Mouse (Mus musculus): ENCODE results near the gene Rap2c. TPM values are rescaled to one million over a fixed set of nuclear protein-coding genes. Genes with fewer than 3 reads are reported as not detected.

Gene Rap2c
- polyA plus RNA-seq, 1 experiment from 2014 or later, result 47.7 TPM

DNA sequence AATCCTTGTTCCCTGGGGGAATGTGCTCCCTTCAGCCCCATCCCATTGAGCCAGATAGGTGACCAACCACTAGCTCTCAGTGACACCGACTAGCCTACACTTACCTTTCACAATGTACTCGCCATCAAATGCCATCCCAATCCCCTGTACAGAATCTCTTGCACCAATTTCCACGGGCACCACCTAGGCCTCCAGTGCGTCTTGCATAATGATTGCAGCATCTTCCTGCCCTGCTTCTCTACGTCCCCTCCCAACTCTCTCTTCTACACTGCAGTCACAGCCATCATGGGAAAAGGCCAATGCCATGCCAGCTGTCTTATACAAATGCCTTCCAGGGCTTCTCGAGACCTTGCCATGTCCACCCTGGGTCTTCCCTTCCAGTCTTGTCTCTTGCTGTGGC lies 27.9 kb downstream of the Rap2c start:
- no peaks in the 10 kb centered on the region for H3K36me3 ChIP-seq (ENCODE audit: control insufficient read depth, insufficient read depth, low read length)
- 87% methylated on average over 6 of the region's 6 CpGs for WGBS

DNA sequence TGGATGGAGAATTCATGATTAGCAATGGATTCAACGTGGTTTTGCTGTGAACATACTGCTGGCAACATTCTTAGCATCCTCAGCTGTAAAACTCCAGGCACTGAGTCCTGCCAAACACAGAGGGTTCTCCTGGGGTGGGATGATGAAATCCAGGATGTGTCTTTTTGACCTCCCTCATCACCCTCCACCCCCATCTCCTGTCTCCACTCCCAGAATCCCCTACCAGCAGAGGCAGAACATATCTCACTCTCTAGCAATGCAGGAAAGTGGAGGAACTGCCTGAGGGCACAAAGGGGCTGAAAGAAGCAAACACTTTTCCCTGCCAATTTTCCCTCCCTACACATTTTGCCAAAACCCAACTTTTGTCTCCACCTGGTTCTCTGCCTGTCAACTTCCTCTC lies 29.2 kb downstream of the Rap2c start:
- 59% methylated on average over 1 of the region's 1 CpGs for WGBS
- Histone ChIP-seq H3K4me2 (ENCODE audit: low read depth, severe bottlenecking) (no peak overlapping the region), H3K9ac (ENCODE audit: low read length) (no peak overlapping the region), H3K27me3 (ENCODE audit: control insufficient read depth, insufficient read depth, low read length) (no peaks in the 10 kb centered on the region), H3K4me1 (ENCODE audit: control insufficient read depth, insufficient read depth, low read length) (no peaks in the 10 kb centered on the region), H3K27ac (replicated peaks; ENCODE audit: low read depth, low read length) (no peak overlapping the region), H3K36me3 (ENCODE audit: control insufficient read depth, insufficient read depth, low read length) (no peaks in the 10 kb centered on the region), H3K4me3 (ENCODE audit: low read depth, low read length) (no peak overlapping the region), H3K9me3 (ENCODE audit: control insufficient read depth, low read length) (no peaks in the 10 kb centered on the region)
- DNase-seq (ENCODE audit: low spot score), result no peak
- ATAC-seq (ENCODE audit: insufficient number of reproducible peaks, low FRiP score, low TSS enrichment, low read depth), result no peak

More for the DNA sequence above, 27.9 kb downstream of the Rap2c start:
- H3K9ac ChIP-seq (ENCODE audit: low read length), result no peak overlapping the region
- no peaks in the 10 kb centered on the region for H3K9me3 ChIP-seq (ENCODE audit: control insufficient read depth, low read length)
- no peak overlapping the region for H3K4me3 ChIP-seq (ENCODE audit: low read depth, low read length)
- H3K27ac ChIP-seq (replicated peaks; ENCODE audit: low read depth, low read length), result no peak overlapping the region
- H3K27me3 ChIP-seq (ENCODE audit: control insufficient read depth, insufficient read depth, low read length), result no peaks in the 10 kb centered on the region
- no peak overlapping the region for H3K4me2 ChIP-seq (ENCODE audit: low read depth, severe bottlenecking)
- DNase-seq (ENCODE audit: low spot score) (no peak), ATAC-seq (ENCODE audit: insufficient number of reproducible peaks, low FRiP score, low TSS enrichment, low read depth) (no peak)
- no peaks in the 10 kb centered on the region for H3K4me1 ChIP-seq (ENCODE audit: control insufficient read depth, insufficient read depth, low read length)

DNA sequence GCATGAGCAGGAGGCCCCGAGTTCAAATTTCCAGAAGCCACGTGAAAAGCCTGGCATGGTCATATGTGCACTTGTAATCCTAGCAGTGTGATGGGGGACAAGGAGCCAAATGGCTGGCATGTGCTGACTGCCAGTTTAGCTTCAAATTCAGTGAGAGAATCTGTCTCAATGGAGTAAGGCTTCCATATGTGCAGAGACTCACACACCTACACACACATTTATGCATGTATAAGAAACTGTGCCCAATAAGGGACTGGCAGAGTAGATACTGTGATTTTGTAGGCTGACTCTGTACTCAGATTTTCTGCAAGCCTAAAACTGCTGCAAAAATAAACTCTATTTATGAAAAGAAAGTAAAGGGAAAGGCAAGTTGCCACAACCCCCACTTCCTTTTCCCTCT lies 39.4 kb downstream of the Rap2c start:
- Histone ChIP-seq H3K9ac (ENCODE audit: low read length) (no peak overlapping the region), H3K4me1 (ENCODE audit: control insufficient read depth, insufficient read depth, low read length) (no peaks in the 10 kb centered on the region), H3K36me3 (ENCODE audit: control insufficient read depth, insufficient read depth, low read length) (no peaks in the 10 kb centered on the region), H3K27me3 (ENCODE audit: control insufficient read depth, insufficient read depth, low read length) (no peaks in the 10 kb centered on the region), H3K4me3 (ENCODE audit: low read depth, low read length) (no peak overlapping the region), H3K27ac (replicated peaks; ENCODE audit: low read depth, low read length) (no peak overlapping the region), H3K9me3 (ENCODE audit: control insufficient read depth, low read length) (no peaks in the 10 kb centered on the region), H3K4me2 (ENCODE audit: low read depth, severe bottlenecking) (no peak overlapping the region)
- no peak for DNase-seq (ENCODE audit: low spot score)
- WGBS, result 88% methylated on average over 2 of the region's 2 CpGs
- no peak for ATAC-seq (ENCODE audit: insufficient number of reproducible peaks, low FRiP score, low TSS enrichment, low read depth)

DNA sequence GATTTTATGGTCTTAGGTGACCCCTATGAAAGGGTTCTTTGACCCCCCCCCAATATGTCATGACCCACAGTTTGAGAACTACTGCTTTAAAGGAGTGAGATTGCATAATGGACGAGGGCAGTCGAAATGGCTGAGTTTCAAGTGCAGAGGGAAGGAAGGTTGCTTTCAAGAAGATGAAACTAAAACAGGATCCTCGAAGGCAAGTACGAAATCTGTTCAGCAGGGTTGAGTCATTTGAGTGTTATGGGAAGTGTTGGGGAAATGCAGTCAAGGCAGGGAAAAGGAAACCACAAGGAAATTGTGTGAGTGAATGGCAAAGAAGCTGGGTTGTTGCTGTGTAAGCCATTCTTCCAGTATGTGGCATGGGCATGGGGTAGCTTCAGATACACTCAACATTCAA lies 45.7 kb downstream of the Rap2c start:
- Histone ChIP-seq H3K4me3 (ENCODE audit: low read depth, low read length) (no peak overlapping the region), H3K9me3 (ENCODE audit: control insufficient read depth, low read length) (no peaks in the 10 kb centered on the region), H3K36me3 (ENCODE audit: control insufficient read depth, insufficient read depth, low read length) (no peaks in the 10 kb centered on the region), H3K27ac (replicated peaks; ENCODE audit: low read depth, low read length) (no peak overlapping the region), H3K4me2 (ENCODE audit: low read depth, severe bottlenecking) (no peak overlapping the region), H3K27me3 (ENCODE audit: control insufficient read depth, insufficient read depth, low read length) (no peaks in the 10 kb centered on the region), H3K9ac (ENCODE audit: low read length) (no peak overlapping the region), H3K4me1 (ENCODE audit: control insufficient read depth, insufficient read depth, low read length) (no peaks in the 10 kb centered on the region)
- DNase-seq (ENCODE audit: low spot score) (no peak), ATAC-seq (ENCODE audit: insufficient number of reproducible peaks, low FRiP score, low TSS enrichment, low read depth) (no peak)
- WGBS, result 84% methylated on average over 4 of the region's 4 CpGs

DNA sequence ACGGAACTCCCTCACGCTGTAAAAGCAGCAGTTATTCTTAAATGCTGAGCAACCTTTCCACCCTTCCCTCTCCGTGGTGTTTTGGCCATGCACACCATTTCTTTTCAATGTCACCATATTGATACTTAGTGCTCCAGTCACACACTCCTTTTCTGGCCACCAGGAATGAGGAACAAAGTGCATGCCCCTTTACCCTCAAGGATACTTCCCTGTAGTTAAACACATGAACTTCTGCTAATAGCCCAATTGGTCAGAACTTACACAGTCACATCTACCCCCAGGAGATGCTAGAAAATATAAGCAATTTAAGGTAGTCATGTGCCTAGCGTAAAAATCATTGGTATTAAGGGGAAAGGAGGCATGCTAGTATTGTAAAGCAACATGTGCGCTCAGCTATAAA lies 47.9 kb downstream of the Rap2c start:
- Histone ChIP-seq H3K4me2 (ENCODE audit: low read depth, severe bottlenecking) (no peak overlapping the region), H3K4me1 (ENCODE audit: control insufficient read depth, insufficient read depth, low read length) (no peaks in the 10 kb centered on the region), H3K27me3 (ENCODE audit: control insufficient read depth, insufficient read depth, low read length) (no peaks in the 10 kb centered on the region), H3K4me3 (ENCODE audit: low read depth, low read length) (no peak overlapping the region), H3K27ac (replicated peaks; ENCODE audit: low read depth, low read length) (no peak overlapping the region), H3K9ac (ENCODE audit: low read length) (no peak overlapping the region), H3K9me3 (ENCODE audit: control insufficient read depth, low read length) (no peaks in the 10 kb centered on the region), H3K36me3 (ENCODE audit: control insufficient read depth, insufficient read depth, low read length) (no peaks in the 10 kb centered on the region)
- no peak for DNase-seq (ENCODE audit: low spot score)
- ATAC-seq (ENCODE audit: insufficient number of reproducible peaks, low FRiP score, low TSS enrichment, low read depth), result no peak
- WGBS, result 85% methylated on average over 5 of the region's 5 CpGs

DNA sequence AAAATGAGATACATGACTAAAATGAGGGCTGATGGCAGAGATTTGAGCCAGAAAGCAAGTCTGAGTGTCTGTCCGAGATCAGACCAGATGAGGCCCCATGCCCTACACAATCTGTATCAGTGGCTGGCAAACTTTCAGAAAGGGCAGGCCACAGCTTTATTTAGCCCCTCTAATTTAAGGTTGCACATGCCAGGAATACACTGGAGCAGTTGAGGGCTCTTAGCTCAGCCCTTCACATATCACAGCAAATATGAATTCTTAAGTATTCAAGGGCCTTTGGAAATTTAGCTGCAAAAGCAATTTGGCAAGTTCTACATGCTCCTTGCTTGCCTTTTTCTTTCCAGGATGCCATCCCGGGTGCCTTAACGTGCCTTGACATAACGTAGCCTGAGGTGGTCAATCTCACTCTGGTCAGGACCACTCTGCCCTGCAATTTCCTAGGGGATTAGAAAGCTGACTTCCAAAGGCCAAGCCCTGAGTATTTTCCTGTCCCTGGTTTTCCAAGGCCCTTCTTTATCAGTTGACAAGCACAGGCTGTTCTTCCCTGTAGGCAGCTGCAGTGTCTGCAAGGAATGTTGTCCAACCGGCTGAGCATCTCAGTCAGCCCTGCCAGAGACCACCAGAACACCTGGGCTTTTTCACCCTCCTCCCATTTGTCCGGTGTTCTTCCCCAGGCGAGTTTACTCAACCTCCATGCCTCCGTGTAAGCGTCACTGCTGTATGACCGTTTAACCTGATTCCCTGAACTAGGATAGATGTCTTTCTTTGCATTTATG lies 49.5 kb downstream of the Rap2c start:
- Histone ChIP-seq H3K27ac (replicated peaks; ENCODE audit: low read depth, low read length) (no peak overlapping the region), H3K4me2 (ENCODE audit: low read depth, severe bottlenecking) (no peak overlapping the region), H3K36me3 (ENCODE audit: control insufficient read depth, insufficient read depth, low read length) (no peaks in the 10 kb centered on the region), H3K27me3 (ENCODE audit: control insufficient read depth, insufficient read depth, low read length) (no peaks in the 10 kb centered on the region), H3K4me1 (ENCODE audit: control insufficient read depth, insufficient read depth, low read length) (no peaks in the 10 kb centered on the region), H3K9me3 (ENCODE audit: control insufficient read depth, low read length) (no peaks in the 10 kb centered on the region), H3K4me3 (ENCODE audit: low read depth, low read length) (no peak overlapping the region), H3K9ac (ENCODE audit: low read length) (no peak overlapping the region)
- DNase-seq (ENCODE audit: low spot score), result peak; percentile 21
- WGBS, result 66% methylated on average over 10 of the region's 10 CpGs
- no peak for ATAC-seq (ENCODE audit: insufficient number of reproducible peaks, low FRiP score, low TSS enrichment, low read depth)

DNA sequence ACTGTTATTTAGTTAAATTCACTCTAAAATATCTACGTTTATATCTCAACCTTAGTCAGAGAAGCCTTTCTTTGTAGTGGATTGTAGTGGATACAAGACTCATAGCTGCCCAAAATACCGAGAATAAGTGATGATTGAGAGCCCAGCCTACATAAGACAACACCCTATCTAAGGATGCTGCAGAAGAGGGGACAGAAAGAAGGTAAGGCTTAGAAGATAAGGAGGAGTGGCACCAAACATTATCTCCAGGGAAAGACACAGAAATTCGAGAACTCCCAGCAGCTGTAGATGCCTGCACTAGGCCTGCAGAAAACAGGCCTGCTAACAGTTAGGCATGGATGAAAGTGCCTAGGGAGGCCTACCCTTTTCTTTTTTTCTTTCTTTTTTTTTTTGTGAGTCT lies 52.7 kb downstream of the Rap2c start:
- no peak overlapping the region for H3K27ac ChIP-seq (replicated peaks; ENCODE audit: low read depth, low read length)
- no peaks in the 10 kb centered on the region for H3K4me1 ChIP-seq (ENCODE audit: control insufficient read depth, insufficient read depth, low read length)
- ATAC-seq (ENCODE audit: insufficient number of reproducible peaks, low FRiP score, low TSS enrichment, low read depth) (no peak), DNase-seq (ENCODE audit: low spot score) (no peak)
- no peaks in the 10 kb centered on the region for H3K36me3 ChIP-seq (ENCODE audit: control insufficient read depth, insufficient read depth, low read length)
- H3K4me3 ChIP-seq (ENCODE audit: low read depth, low read length), result no peak overlapping the region
- 75% methylated on average over 3 of the region's 3 CpGs for WGBS
- H3K27me3 ChIP-seq (ENCODE audit: control insufficient read depth, insufficient read depth, low read length), result no peaks in the 10 kb centered on the region
- no peak overlapping the region for H3K4me2 ChIP-seq (ENCODE audit: low read depth, severe bottlenecking)
- H3K9ac ChIP-seq (ENCODE audit: low read length), result no peak overlapping the region
- H3K9me3 ChIP-seq (ENCODE audit: control insufficient read depth, low read length), result no peaks in the 10 kb centered on the region

DNA sequence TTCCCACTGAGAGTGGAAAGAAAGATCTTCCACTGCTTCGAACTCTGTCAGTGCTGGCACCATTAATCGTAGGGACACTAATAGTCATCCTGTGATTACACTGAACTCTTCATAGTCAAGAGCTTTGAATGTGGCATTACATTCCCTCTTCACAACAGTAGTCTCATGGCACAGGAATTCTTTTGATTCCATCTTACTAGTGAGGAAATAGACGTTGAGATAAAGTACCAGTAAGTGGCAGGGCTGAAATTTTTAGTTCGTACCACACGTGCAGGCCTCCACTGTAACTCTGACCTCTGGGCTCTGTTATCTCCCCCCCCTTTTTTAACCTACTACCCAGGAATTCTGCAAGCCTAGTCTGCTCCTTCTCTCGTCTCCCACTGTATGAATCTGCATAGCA lies 54.9 kb downstream of the Rap2c start:
- no peak overlapping the region for H3K4me2 ChIP-seq (ENCODE audit: low read depth, severe bottlenecking)
- no peaks in the 10 kb centered on the region for H3K36me3 ChIP-seq (ENCODE audit: control insufficient read depth, insufficient read depth, low read length)
- no peak overlapping the region for H3K27ac ChIP-seq (replicated peaks; ENCODE audit: low read depth, low read length)
- WGBS, result 63% methylated on average over 6 of the region's 6 CpGs
- no peak overlapping the region for H3K4me3 ChIP-seq (ENCODE audit: low read depth, low read length)
- H3K9me3 ChIP-seq (ENCODE audit: control insufficient read depth, low read length), result no peaks in the 10 kb centered on the region
- no peaks in the 10 kb centered on the region for H3K4me1 ChIP-seq (ENCODE audit: control insufficient read depth, insufficient read depth, low read length)
- no peaks in the 10 kb centered on the region for H3K27me3 ChIP-seq (ENCODE audit: control insufficient read depth, insufficient read depth, low read length)
- DNase-seq (ENCODE audit: low spot score) (no peak), ATAC-seq (ENCODE audit: insufficient number of reproducible peaks, low FRiP score, low TSS enrichment, low read depth) (no peak)
- H3K9ac ChIP-seq (ENCODE audit: low read length), result no peak overlapping the region

Measured in limb, embryonic 11.5 days (tissue).